ENCODE assay signal across 14 mouse cellular contexts in genomic region chr9:61216012-61216770, GRCm38 (mm10).
DNase-seq lines count a peak whose midpoint lies in the region; ATAC-seq lines count a peak whose summit lies in the region.
"Had no signal": no experiment of that assay in that cellular context is flagged by ENCODE, and none has a peak within 500 bp of the region (broad histone marks: within the 10 kb centered on the region; RNA-seq: fewer than 3 reads in every experiment).

No protein-coding gene starts in this region.

- H3K4me2 ChIP-seq in neural tube, embryonic 11.5 days (ENCODE audit: low read depth): no peak overlapping the region
- no peak overlapping the region for H3K4me2 ChIP-seq in hindbrain, embryonic 12.5 days (replicated peaks)
- H3K4me2 ChIP-seq in neural tube, embryonic 14.5 days (ENCODE audit: low read depth, low read length): no peak overlapping the region
- H3K4me2 ChIP-seq: liver, embryonic 11.5 days had no signal

- DNase-seq in neural tube, embryonic 11.5 days (ENCODE audit: low spot score): no peak
- DNase-seq in neural tube, embryonic 10.5 days (ENCODE audit: extremely low spot score, low spot score): no peak
- peak; percentile 52 for DNase-seq in kidney, postnatal 14 days
- DNase-seq in cerebellum, adult 9-10 months: no peak
- no peak for DNase-seq in left cerebral cortex, postnatal 10 days (ENCODE audit: extremely low spot score in 1 of 2, low spot score in 2 of 2)
- DNase-seq: cerebellum, adult 18-20 months; spleen, adult 18-20 months had no signal

- peak; percentile 55; the same call in 1 of the 2 replicates for ATAC-seq in neural tube, embryonic 11.5 days (ENCODE audit: insufficient read depth, low FRiP score, low TSS enrichment)
- ATAC-seq in hindbrain, embryonic 12.5 days (ENCODE audit: low FRiP score): peak; percentile 74
- ATAC-seq in neural tube, embryonic 14.5 days (ENCODE audit: low read depth): peak; percentile 60; the same call in 1 of the 2 replicates
- no peak for ATAC-seq in frontal cortex, adult (ENCODE audit: low TSS enrichment)
- ATAC-seq: activated CD4-positive, CD25-positive, alpha-beta regulatory T cell, adult 4 months had no signal

- H3K9me3 ChIP-seq in neural tube, embryonic 11.5 days (ENCODE audit: control insufficient read depth, low read length): no peaks in the 10 kb centered on the region
- no peaks in the 10 kb centered on the region for H3K9me3 ChIP-seq in hindbrain, embryonic 12.5 days (replicated peaks)
- H3K9me3 ChIP-seq in neural tube, embryonic 14.5 days (ENCODE audit: control insufficient read depth, low read length): no peaks in the 10 kb centered on the region
- H3K9me3 ChIP-seq: heart, embryonic 10.5 days had no signal

- H3K27me3 ChIP-seq in neural tube, embryonic 11.5 days (ENCODE audit: control insufficient read depth, insufficient read depth, low read length): no peaks in the 10 kb centered on the region
- peaks cover 12% of the 10 kb centered on the region for H3K27me3 ChIP-seq in hindbrain, embryonic 12.5 days
- no peaks in the 10 kb centered on the region for H3K27me3 ChIP-seq in neural tube, embryonic 14.5 days (ENCODE audit: control insufficient read depth, insufficient read depth, low read length)

- H3K27ac ChIP-seq in neural tube, embryonic 11.5 days (ENCODE audit: low read depth, low read length): no peak overlapping the region
- 0 out of 2 replicates have a peak overlapping the region, but pooled peaks have one; percentile 19 for H3K27ac ChIP-seq in hindbrain, embryonic 12.5 days
- 0 out of 2 replicates have a peak overlapping the region, but pooled peaks have one; percentile 10 for H3K27ac ChIP-seq in neural tube, embryonic 14.5 days (ENCODE audit: low read depth, low read length)
- H3K27ac ChIP-seq: heart, embryonic 10.5 days; layer of hippocampus, adult 2 months had no signal

- H3K9ac ChIP-seq in neural tube, embryonic 11.5 days (ENCODE audit: low read length): no peak overlapping the region
- H3K9ac ChIP-seq in hindbrain, embryonic 12.5 days: no peak overlapping the region
- no peak overlapping the region for H3K9ac ChIP-seq in neural tube, embryonic 14.5 days (replicated peaks; ENCODE audit: low read depth, low read length)

- intact Hi-C loops in left cerebral cortex, postnatal 10 days (cut with DNase I): no loop called here

- H3K4me1 ChIP-seq in neural tube, embryonic 11.5 days (ENCODE audit: control insufficient read depth, insufficient read depth, low read length): peaks cover 7% of the 10 kb centered on the region
- peaks cover 28% of the 10 kb centered on the region for H3K4me1 ChIP-seq in hindbrain, embryonic 12.5 days
- peaks cover 14% of the 10 kb centered on the region; the same call in 1 of the 2 replicates for H3K4me1 ChIP-seq in neural tube, embryonic 14.5 days (ENCODE audit: control insufficient read depth, insufficient read depth, low read length)

- no peaks in the 10 kb centered on the region for H3K36me3 ChIP-seq in neural tube, embryonic 11.5 days (ENCODE audit: control insufficient read depth, insufficient read depth, low read length)
- no peaks in the 10 kb centered on the region for H3K36me3 ChIP-seq in hindbrain, embryonic 12.5 days
- H3K36me3 ChIP-seq in neural tube, embryonic 14.5 days (ENCODE audit: control insufficient read depth, insufficient read depth, low read length): no peaks in the 10 kb centered on the region
- H3K36me3 ChIP-seq: heart, embryonic 10.5 days had no signal

- H3K4me3 ChIP-seq in neural tube, embryonic 11.5 days (ENCODE audit: low read depth, low read length): no peak overlapping the region
- H3K4me3 ChIP-seq in hindbrain, embryonic 12.5 days: no peak overlapping the region
- H3K4me3 ChIP-seq in neural tube, embryonic 14.5 days (ENCODE audit: low read depth, low read length): no peak overlapping the region
- H3K4me3 ChIP-seq: heart, embryonic 10.5 days; layer of hippocampus, adult 2 months had no signal

- WGBS in neural tube, embryonic 11.5 days: 67% methylated on average over 13 of the region's 13 CpGs
- WGBS in hindbrain, embryonic 12.5 days: 51% methylated on average over 13 of the region's 13 CpGs
- 56% methylated on average over 13 of the region's 13 CpGs for WGBS in neural tube, embryonic 14.5 days
